Mouse (Mus musculus) cerebellum, adult 11 months (tissue): ENCODE results near the gene 3110082I17Rik.

Source experiments
- DNase-seq: peaks from one replicate; pipeline ENCODE4 v3.0.0; 2022

Gene 3110082I17Rik

GRCm38 (mm10) chr5:139374841-139375240 lies 85.5 kb downstream of the 3110082I17Rik start:
- DNase-seq = no peak

GRCm38 (mm10) chr5:139373889-139374444 lies 86.4 kb downstream of the 3110082I17Rik start:
- DNase-seq = no peak

GRCm38 (mm10) chr5:139373126-139373525 lies 87.2 kb downstream of the 3110082I17Rik start:
- no peak for DNase-seq

- DNase-seq = peak; percentile 83
Observed at GRCm38 (mm10) chr5:139371631-139372401, 88.5 kb downstream of the 3110082I17Rik start.

GRCm38 (mm10) chr5:139371118-139371517 lies 89.2 kb downstream of the 3110082I17Rik start:
- no peak for DNase-seq

- DNase-seq = no peak
Observed at GRCm38 (mm10) chr5:139370336-139370735, 90.0 kb downstream of the 3110082I17Rik start.

GRCm38 (mm10) chr5:139368638-139369320 lies 91.5 kb downstream of the 3110082I17Rik start:
- no peak for DNase-seq

GRCm38 (mm10) chr5:139367884-139368458 lies 92.4 kb downstream of the 3110082I17Rik start:
- DNase-seq = no peak

- no peak for DNase-seq
Observed at GRCm38 (mm10) chr5:139366484-139366883, 93.8 kb downstream of the 3110082I17Rik start.

- DNase-seq = no peak
Observed at GRCm38 (mm10) chr5:139365827-139366226, 94.5 kb downstream of the 3110082I17Rik start.

GRCm38 (mm10) chr5:139364911-139365571 lies 95.3 kb downstream of the 3110082I17Rik start:
- DNase-seq = no peak

- peak; percentile 85 for DNase-seq
Observed at GRCm38 (mm10) chr5:139364260-139364910, 95.9 kb downstream of the 3110082I17Rik start.

- DNase-seq = no peak
Observed at GRCm38 (mm10) chr5:139363858-139364257, 96.5 kb downstream of the 3110082I17Rik start.

GRCm38 (mm10) chr5:139359244-139359643 lies 101.1 kb downstream of the 3110082I17Rik start:
- DNase-seq = no peak

- no peak for DNase-seq
Observed at GRCm38 (mm10) chr5:139358653-139359052, 101.7 kb downstream of the 3110082I17Rik start.

GRCm38 (mm10) chr5:139355235-139355772 lies 105.0 kb downstream of the 3110082I17Rik start:
- peak; percentile 82 for DNase-seq

GRCm38 (mm10) chr5:139353946-139354345 lies 106.4 kb downstream of the 3110082I17Rik start:
- no peak for DNase-seq

- no peak for DNase-seq
Observed at GRCm38 (mm10) chr5:139353496-139353895, 106.8 kb downstream of the 3110082I17Rik start.

GRCm38 (mm10) chr5:139352317-139352716 lies 108.0 kb downstream of the 3110082I17Rik start, which contains the start of gene Cyp2w1:
TSS of gene Cyp2w1 (plus strand) at chr5:139352617.
- no peak for DNase-seq

- no peak for DNase-seq
Observed at GRCm38 (mm10) chr5:139351628-139352027, 108.7 kb downstream of the 3110082I17Rik start.

- DNase-seq = no peak
Observed at GRCm38 (mm10) chr5:139351134-139351533, 109.2 kb downstream of the 3110082I17Rik start, which contains the start of gene Cox19. TSS of gene Cox19 (minus strand) at chr5:139351418.

GRCm38 (mm10) chr5:139349713-139350112 lies 110.6 kb downstream of the 3110082I17Rik start:
- DNase-seq = no peak
